Mouse (Mus musculus) cerebellum, adult 9-11 months (tissue): ENCODE measurements around the gene Cers2.

Experiments
- DNase-seq: peaks from one replicate; pipeline ENCODE4 v3.0.0; 2022

Gene Cers2

GRCm38 (mm10) chr3:95290156-95290555 is 24.4 kb upstream of the Cers2 start:
- peak; percentile 45 for DNase-seq

GRCm38 (mm10) chr3:95291041-95291440 is 23.6 kb upstream of the Cers2 start:
- no peak for DNase-seq

GRCm38 (mm10) chr3:95292899-95293298 is 21.7 kb upstream of the Cers2 start:
- DNase-seq = peak; percentile 15

GRCm38 (mm10) chr3:95293537-95293936 is 21.1 kb upstream of the Cers2 start:
- DNase-seq = no peak

DNA sequence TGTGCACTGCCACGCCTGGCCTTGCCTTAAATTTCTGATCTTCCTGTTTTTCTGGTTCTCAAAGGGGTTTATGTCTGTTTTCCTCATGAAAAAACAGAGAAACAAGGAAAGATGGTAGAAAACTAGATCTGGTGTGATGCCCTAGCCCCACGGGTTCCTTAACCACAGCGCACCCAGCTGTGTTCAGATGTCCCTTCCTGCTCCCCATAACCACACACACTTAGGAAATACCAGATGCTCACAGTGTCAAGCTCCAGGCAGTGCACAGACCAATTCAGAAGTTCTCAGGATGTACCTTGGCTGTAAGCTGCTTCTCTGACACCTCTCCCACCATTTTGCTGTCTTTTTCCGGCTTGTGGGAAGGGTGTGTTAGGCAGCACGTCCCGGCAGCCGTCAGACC is 20.3 kb upstream of the Cers2 start:
- DNase-seq = no peak

GRCm38 (mm10) chr3:95294718-95295117 is 19.9 kb upstream of the Cers2 start:
- no peak for DNase-seq

GRCm38 (mm10) chr3:95295321-95296102 is 19.1 kb upstream of the Cers2 start:
- DNase-seq = no peak

DNA sequence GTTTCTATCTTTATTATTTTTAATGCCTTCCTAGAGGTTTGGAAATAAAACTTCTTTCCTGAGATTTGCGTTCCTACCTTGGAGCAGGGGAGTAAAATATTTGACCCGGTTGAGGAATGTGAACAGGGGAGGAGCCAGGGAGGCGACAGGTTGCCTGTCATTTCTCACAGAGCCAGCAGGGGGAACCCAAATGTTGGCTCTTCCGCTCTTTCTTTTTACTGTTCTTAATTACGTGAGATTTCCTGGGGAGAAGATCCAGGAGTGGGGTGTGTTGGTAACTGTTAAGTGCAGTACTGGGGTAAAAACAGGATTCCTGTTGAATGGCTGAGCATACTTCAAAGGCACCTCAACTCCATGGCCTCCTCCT is 18.5 kb upstream of the Cers2 start:
- no peak for DNase-seq

DNA sequence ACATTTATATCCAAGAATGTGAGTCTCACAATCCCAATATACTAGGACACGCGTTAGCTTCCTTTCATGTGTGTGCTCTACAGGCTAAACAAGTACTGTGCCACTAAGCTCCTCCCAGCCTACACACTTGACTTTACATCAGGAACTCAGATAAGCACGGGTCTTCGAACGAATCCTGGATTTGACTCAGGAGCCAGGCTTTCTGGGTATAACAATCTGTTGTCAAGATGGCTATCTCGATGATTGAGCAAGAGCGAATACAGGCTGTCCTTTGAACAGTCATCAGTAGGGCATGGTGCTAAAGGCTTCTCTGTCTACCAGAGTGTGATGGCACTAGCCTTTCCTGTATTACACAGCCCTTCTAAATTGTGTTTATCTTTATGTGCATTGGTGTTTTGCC is 16.6 kb upstream of the Cers2 start:
- no peak for DNase-seq

GRCm38 (mm10) chr3:95301204-95301796 is 13.3 kb upstream of the Cers2 start:
- DNase-seq = no peak

DNA sequence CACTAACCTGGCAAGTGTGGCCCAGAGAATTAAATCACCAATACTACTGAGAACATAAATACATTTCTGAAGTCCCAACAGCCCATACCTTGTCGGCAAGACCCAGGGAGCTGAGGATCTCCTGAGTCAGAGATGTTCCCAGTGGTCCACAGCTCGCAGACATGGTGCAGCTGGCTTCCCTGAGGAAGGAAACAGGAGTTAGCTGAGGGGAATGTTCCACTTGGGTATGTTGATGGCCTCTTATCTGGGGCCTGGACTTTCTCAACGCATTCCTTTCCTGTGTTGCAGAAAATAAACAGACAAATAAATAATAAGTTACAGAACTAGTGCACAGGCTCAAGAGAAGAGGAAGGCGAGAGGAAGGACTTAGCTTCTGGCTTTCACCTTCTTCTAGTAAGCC is 8.3 kb upstream of the Cers2 start:
- no peak for DNase-seq

- no peak for DNase-seq
Observed at GRCm38 (mm10) chr3:95307100-95307499, 7.5 kb upstream of the Cers2 start, which contains the start of gene Anxa9. Anxa9 (minus strand) TSS chr3:95307176.

- no peak for DNase-seq
Observed at GRCm38 (mm10) chr3:95310496-95310895, 4.1 kb upstream of the Cers2 start.

DNA sequence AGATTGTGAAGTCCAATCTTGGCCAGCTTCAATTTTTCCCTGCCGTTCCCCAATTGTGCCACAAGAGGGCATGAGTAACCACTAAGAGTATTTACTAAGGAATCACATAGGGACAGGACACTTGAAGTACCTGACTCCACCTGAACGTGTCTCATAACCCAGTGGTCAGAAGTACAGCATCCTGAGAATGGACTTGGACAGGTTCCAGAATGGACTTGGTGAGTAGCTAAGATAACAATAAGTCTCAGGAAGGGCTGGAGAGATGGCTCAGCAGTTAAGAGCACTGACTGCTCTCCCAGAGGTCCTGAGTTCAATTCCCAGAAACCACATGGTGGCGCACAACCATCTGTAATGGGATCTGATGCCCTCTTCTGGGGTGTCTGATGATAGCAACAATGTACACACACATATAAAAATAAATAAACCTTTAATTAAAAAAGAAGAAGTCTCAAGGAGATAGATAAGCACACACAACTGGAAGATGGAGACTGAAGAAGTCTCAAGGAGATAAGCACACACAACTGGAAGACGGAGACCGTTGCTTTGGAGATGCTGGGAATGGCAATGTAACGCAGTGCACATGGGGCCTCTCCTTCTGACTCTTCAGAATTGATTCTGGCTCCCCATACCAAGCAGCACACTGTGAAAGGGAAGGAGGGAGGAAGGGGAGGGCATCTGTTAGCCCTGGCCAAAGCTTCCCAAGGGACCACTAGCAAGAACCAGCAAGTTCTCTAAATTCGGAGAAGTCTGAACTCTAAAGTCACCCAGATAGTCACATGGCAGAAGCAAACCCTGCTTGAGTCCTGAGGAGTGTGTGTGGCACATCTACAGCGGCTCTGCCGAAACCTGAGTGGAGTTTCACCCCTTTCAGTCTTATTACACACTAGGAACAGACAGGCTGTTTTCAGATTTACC is 3.4 kb upstream of the Cers2 start:
- peak; percentile 75 for DNase-seq

DNA sequence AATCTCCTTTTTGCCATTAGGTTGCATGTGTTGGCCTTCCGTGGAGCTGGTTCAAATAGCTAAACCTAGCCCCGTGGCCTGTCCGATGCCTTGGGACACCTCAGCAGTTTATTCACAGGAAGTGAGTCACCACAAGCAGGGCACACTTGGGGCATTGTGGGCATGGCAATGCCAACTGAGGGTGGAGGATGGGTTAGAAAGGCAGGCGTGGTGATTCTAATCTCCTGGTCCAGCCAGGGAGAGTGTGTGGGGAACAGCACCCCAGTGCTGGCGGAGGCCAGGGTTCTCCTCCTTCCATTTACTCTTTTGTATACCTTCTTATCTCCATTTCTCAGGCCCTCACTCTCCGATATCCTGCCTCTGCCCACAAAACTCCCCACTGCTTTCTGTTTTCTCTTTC is 2.0 kb upstream of the Cers2 start:
- DNase-seq = no peak

DNA sequence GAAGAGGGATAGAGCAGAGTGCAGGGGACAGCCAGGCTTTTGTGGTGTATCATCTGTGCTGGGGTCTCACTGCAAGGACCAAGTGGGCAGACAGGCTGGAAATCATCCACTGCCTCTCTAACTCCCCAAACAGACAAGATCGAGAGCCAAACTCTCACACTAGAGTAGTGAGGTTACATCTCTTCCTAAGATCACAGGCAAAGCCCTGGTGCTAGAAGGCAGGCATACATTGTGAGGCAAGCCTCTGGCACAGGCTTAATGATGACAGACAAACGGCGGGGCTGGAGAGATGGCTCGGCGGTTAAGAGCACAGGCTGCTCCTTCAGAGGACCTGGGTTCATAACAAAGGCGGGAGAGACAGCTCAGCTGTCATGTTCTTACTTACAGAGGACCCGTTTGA is 1.1 kb upstream of the Cers2 start:
- DNase-seq = no peak

- DNase-seq = no peak
Observed at GRCm38 (mm10) chr3:95314075-95314474, 516 bp upstream of the Cers2 start.

DNA sequence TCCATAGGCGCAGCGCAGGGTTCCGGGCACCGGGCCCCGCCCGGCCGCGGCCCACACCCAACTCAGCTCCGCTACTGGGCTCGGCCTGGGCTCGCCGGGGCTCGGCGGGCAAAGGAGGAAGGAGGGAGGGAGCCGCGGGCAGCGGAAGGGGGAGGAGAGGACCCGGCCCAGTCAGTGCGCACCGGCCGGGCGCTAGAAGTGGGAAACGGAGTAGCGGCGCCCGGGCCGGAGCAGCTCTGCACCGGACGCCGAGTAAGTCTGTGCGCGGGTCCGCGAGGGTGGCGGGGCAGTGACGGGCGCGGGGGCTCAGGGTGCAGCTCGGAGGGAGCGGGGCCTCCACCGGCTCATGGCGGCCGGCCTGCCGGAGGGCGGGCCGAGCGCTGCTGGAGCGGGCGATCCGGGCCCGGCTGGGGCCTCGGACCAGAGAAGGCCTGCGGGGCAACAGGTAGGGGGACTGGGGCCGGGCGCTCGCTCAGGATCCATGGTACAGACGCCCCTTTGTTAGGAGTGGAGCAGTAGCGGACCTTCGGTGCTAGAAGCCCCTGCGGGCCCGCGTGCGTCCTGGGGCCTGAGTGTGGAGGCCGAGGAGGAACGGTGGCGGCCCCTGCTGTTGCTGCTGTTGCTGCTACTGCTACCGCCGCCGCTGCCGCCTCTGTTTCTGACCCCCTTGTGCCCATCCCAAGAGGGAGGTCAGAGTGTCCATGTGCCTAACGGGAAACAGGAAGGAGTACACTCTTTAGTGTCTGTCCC is 678 bp downstream of the Cers2 start:
- DNase-seq = peak; percentile 73

DNA sequence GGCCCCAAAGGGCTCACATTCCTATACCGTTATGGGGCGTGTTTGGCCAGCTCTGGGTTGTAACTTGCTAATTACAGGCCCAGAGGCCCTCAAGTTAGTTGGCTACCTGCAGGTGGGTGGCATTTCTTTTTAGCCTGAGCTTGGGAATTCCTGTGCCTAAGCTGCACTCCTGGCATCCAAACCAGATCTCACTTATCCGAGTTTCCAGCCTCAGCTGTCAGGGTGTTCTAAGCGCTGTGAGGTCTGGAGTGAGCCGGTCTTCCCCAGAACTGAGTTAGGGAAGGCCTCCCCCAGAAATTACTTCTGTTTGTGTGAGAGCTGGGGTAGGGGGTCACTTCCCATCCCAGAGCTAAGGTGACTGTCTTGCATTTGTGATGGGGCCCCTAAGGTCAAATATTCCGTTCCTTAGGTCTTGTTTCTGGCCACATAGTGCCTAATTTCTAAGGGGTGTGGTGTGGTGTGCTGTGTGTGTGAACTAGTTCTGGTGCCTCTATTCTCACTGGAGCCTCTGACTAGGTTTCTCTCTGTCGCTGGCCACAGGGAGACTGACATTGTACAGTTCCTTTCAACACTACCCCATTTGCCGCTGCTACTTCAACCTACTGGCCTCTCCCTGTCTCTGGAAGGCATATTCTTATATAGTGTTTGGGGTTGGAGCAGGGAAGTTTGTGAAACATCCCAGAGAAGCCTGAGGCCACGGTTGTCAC is 1.4 kb downstream of the Cers2 start:
- DNase-seq = no peak

DNA sequence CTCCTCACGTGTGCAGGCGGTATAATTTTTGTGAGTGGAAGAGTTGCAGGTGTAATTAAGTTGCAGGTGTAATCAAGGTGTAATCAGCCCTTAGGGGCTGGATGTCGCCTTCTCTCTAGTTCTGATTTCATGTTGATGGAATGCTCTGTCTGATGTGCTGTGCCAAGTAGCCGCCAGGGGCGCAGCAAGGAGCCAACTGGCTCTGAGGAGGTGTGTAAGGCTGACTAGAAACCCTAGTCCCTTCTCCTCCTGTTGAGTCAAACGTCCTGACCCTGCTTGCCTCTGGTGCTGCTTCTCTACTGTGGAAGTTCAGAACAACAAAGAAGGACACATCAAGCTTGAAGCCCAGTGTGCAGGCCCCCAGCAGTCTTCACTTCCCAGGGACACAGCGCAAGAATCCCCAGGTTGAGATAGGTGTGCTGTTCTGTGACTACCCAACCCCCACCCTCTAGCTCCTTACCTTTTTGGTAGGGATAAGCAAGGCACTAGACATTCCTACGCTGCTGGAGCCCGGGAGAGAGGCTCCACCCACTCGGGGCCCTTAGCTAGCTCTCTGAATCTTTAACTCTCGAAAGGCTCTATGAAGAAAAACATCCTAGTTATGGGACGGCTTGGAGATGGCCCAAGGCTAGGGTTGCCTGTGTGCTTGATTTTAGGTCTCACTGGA is 3.0 kb downstream of the Cers2 start:
- peak; percentile 53 for DNase-seq

DNA sequence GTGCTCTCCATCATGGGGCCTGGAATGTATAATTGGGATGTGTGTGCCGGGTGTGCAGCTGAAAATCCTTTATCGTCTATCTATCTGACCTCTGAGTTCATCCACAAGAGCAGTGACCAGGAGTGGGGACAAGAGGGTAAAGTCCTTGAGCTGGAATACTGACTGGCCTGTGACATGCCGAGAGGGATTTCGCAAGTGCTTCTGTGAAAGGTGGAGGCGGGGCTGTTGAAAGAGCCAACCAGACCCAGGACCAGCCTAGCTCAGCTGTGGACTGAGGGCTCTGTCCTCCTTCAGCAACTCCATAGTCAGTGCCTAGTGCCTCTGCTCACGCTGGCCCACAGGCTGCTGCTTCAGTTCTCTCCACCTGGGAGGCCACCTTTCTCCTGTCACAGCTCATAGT is 4.0 kb downstream of the Cers2 start:
- no peak for DNase-seq

GRCm38 (mm10) chr3:95319110-95319509 is 4.5 kb downstream of the Cers2 start:
- DNase-seq = no peak
